Mouse (Mus musculus) olfactory bulb, adult 2 months (tissue): ENCODE data around the gene Prcc.

ENCODE experiments used
- CTCF ChIP-seq: fragments of 200-500 bp; IDR thresholded peaks from 2 replicates; pipeline ENCODE4 v1.5.1; 2012; ENCODE audit warnings: low read depth, mild to moderate bottlenecking, low read length, moderate library complexity; ENCODE audit not compliant: insufficient read depth
- POLR2A ChIP-seq: fragments of 200-500 bp; IDR thresholded peaks from 2 replicates; pipeline ENCODE4 v1.6.1; 2012; ENCODE audit warnings: mild to moderate bottlenecking, low read depth, low read length, moderate library complexity; ENCODE audit not compliant: insufficient read depth

- TF ChIP-seq POLR2A (no peak), CTCF (no peak)
These were observed 24.0 kb upstream of the Prcc start for GRCm38 (mm10) chr3:87909381-87909780.
